Mouse (Mus musculus) activated CD4-positive, CD25-positive, alpha-beta regulatory T cell, adult 9 weeks (primary cell): ENCODE data around the gene Kcnj5. TPM values are rescaled to one million over a fixed set of nuclear protein-coding genes. Genes with fewer than 3 reads are reported as not detected.

Experiments used
- polyA plus RNA-seq: library from polyadenylated mRNA; unstranded; fragments of 100-300 nt; shearing (Covaris generic); gene quantifications from one replicate; pipeline ENCODE4 v1.2.1, GENCODE M21; 2017

Kcnj5 gene
- not detected for polyA plus RNA-seq

GRCm38 (mm10) chr9:32344051-32344450, at the start of gene Kcnj5:
Gene Kcnj5 (minus strand): TSS chr9:32344350.

GRCm38 (mm10) chr9:32372202-32372601, 28.1 kb upstream of the Kcnj5 start, which contains the start of gene Kcnj1:
Gene Kcnj1 (plus strand): TSS chr9:32372493.

Other genes starting within 250 kb of the Kcnj5 start
- not detected for gene Arhgap32, start 228.2 kb downstream of the Kcnj5 start, polyA plus RNA-seq
- not detected for gene Kcnj1, start 28.1 kb upstream of the Kcnj5 start, polyA plus RNA-seq
- gene Fli1, start 198.5 kb upstream of the Kcnj5 start, polyA plus RNA-seq: 89.9 TPM